Mouse (Mus musculus) intestine, embryonic 14.5 days (tissue): ENCODE results near the gene Rars2. TPM values are rescaled to one million over a fixed set of nuclear protein-coding genes. Genes with fewer than 3 reads are reported as not detected.
"Not testable (repeated sequence)": the region's sequence is repeated elsewhere in the genome, so short reads cannot be mapped to it uniquely, and the experiment has no call there.

Source experiments
- ATAC-seq: fragments of 200-750 bp; cut with Nextera tagmentation; replicated peaks from 2 replicates; pipeline ENCODE4 v1.8.0; 2017; ENCODE audit warnings: low read depth, moderate number of reproducible peaks, moderate TSS enrichment, moderate library complexity; ENCODE audit not compliant: low FRiP score, low TSS enrichment
- DNase-seq: peaks from one replicate; pipeline ENCODE4 v3.0.0-alpha.2; 2018; ENCODE audit warnings: low spot score
- H3K27ac ChIP-seq: fragments of 300-500 bp; sonication (generic); 2 replicates; pipeline ENCODE4 v1.5.1; 2014; ENCODE audit warnings: low read depth, mild to moderate bottlenecking, control low read depth
- H3K27me3 ChIP-seq: fragments of 300-500 bp; sonication (generic); replicated peaks from 2 replicates; pipeline ENCODE4 v1.6.1; 2014; ENCODE audit warnings: low read length, control low read depth; ENCODE audit not compliant: control insufficient read depth, insufficient read depth
- H3K36me3 ChIP-seq: fragments of 300-500 bp; sonication (generic); 2 replicates; pipeline ENCODE4 v1.6.1; 2014; ENCODE audit warnings: low read length, control low read depth; ENCODE audit not compliant: control insufficient read depth, insufficient read depth
- H3K4me1 ChIP-seq: fragments of 300-500 bp; sonication (generic); replicated peaks from 2 replicates; pipeline ENCODE4 v1.6.1; 2014; ENCODE audit warnings: low read length, control low read depth, mixed read lengths; ENCODE audit not compliant: control insufficient read depth, insufficient read depth
- H3K4me2 ChIP-seq: fragments of 300-500 bp; sonication (generic); 2 replicates; pipeline ENCODE4 v1.6.1; 2014; ENCODE audit warnings: low read length
- H3K4me3 ChIP-seq: fragments of 300-500 bp; sonication (generic); 2 replicates; pipeline ENCODE4 v1.5.1; 2014; ENCODE audit warnings: low read depth, low read length, control low read depth, mixed read lengths
- H3K9ac ChIP-seq: fragments of 300-500 bp; sonication (generic); 2 replicates; pipeline ENCODE4 v1.6.1; 2014; ENCODE audit warnings: mild to moderate bottlenecking, low read length
- H3K9me3 ChIP-seq: fragments of 300-500 bp; sonication (generic); 2 replicates; pipeline ENCODE4 v1.6.1; 2016; ENCODE audit warnings: low read length, control low read depth; ENCODE audit not compliant: control insufficient read depth
- WGBS: fragments of 180-500 bp; shearing (Covaris S2); extraction: QIAGEN DNeasy Blood & Tissue Kit; methylation state at CpG from one replicate; pipeline ENCODE4 v1.1.7; 2014; 5-methylcytosine and 5-hydroxymethylcytosine counted together
- polyA plus RNA-seq: library from polyadenylated mRNA; unstranded; fragments of >200 nt; fragmentation: Nextera tagmentation; extraction: Ambion mirVana; gene quantifications from 2 replicates; pipeline ENCODE4 v1.2.1, GENCODE M21; 2014

The Rars2 gene
- polyA plus RNA-seq, result 62.2 and 73.8 TPM in 2 replicates

DNA sequence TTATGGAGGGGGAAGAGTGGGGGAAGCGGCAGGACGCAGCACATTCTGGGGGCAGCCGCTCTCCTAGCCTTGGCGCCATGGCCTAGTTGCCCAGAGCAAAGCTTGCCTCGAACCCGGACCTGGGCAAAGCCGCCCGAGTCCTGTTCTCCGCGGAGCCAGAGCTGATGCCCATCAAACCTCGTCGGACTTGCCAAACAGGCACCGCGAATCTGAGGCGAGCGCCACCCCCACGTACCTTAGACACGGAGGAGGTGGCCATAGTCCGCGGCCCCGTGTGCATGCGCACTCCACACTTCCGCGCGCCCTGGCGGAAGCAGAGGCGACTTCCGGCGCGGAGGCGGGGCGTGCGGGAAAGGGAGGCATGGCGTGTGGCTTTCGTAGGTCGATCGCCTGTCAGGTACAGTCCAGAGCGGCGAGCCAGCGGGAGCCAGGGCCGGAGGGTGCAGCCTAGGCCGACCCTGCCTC is at the start of gene Rars2, which contains the start of gene Orc3:
Gene Rars2, plus strand, starts transcription at position 328 of the 465 bp plus-strand sequence.
Gene Orc3, minus strand, starts transcription at position 315 of the 465 bp plus-strand sequence.
- H3K4me1 ChIP-seq, result peaks cover 15% of the 10 kb centered on the region
- H3K27ac ChIP-seq, result peak within 1 kb of the TSS; percentile 69
- peak; percentile 94 for DNase-seq
- ATAC-seq, result peak; percentile 96
- H3K9ac ChIP-seq, result peak within 1 kb of the TSS; percentile 65
- H3K4me3 ChIP-seq, result peak within 1 kb of the TSS; percentile 78
- H3K27me3 ChIP-seq, result no peaks in the 10 kb centered on the region
- peak within 1 kb of the TSS; percentile 82 for H3K4me2 ChIP-seq
- H3K9me3 ChIP-seq, result no peaks in the 10 kb centered on the region
- WGBS, result under 1% methylated on average over 42 of the region's 42 CpGs
- peaks cover 9% of the 10 kb centered on the region; the same call in 1 of the 2 replicates for H3K36me3 ChIP-seq

DNA sequence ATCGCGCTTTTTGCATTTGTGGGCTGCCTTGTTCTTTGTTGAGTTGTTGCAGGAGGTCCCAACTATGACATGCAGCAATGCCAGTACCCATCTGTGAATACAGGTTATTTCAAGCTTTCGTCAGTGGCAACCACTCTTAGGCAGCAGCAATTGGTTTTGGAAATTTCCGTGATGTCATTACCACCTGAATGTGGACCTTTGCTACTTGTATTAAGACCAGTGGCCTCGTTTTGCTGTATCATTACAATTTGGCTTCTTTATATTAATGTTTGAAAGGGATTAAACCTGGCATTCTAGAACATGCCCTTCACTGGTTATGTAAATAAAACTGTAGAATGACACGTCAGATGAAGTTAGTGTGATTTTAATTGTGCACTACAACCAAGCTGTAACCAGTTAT is 48.5 kb upstream of the Rars2 start:
- 89% methylated on average over 6 of the region's 6 CpGs for WGBS
- no peak overlapping the region for H3K4me2 ChIP-seq
- no peaks in the 10 kb centered on the region for H3K27me3 ChIP-seq
- peaks cover 81% of the 10 kb centered on the region for H3K36me3 ChIP-seq
- no peak overlapping the region for H3K9ac ChIP-seq
- DNase-seq, result no peak
- no peaks in the 10 kb centered on the region for H3K4me1 ChIP-seq
- H3K9me3 ChIP-seq, result no peaks in the 10 kb centered on the region
- H3K4me3 ChIP-seq, result no peak overlapping the region
- no peak for ATAC-seq
- no peak overlapping the region for H3K27ac ChIP-seq

DNA sequence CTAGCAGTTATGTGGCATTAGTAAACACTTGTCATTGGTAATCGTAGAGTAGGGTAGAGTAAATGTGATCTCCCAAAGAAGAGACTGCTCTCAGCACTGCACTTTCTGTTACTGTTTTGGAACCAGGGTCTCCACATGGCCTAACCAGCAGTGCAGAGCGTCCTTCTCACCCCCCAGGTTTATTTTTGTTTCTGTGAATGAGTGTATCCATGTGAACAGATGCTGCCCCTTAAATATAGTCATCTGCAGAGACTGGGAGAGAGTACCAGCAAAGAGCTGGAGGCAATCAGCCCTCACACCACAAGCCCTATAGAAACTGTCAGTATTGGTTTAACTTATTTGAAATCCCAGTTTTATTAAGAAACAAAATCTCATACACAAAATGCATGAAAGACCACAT is 41.9 kb upstream of the Rars2 start:
- Histone ChIP-seq H3K27me3 (no peaks in the 10 kb centered on the region), H3K4me2 (no peak overlapping the region), H3K9me3 (no peaks in the 10 kb centered on the region), H3K27ac (no peak overlapping the region), H3K36me3 (peaks cover 95% of the 10 kb centered on the region), H3K9ac (no peak overlapping the region), H3K4me3 (no peak overlapping the region), H3K4me1 (no peaks in the 10 kb centered on the region)
- WGBS, result 68% methylated on average over 2 of the region's 2 CpGs
- DNase-seq (no peak), ATAC-seq (no peak)

DNA sequence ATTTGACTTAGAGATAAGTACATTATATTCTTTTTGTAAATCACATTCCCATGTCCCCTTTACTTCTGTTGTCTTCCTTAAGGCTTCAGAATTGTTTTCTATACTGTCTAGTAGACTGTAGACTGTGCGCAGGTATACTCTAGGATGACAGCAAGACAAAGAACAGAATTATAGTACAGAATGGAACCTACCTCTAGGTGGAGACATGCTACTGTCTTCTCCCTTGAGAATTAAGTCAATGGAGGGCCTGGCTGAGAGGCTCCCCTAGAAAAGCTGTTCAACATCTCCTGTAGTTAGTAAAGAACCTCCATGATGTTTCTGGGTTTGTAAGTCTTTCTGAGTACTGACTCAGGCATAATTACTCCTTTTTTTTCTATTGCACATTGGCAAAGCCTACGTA is 37.7 kb upstream of the Rars2 start:
- Histone ChIP-seq H3K27ac (no peak overlapping the region), H3K4me1 (no peaks in the 10 kb centered on the region), H3K4me3 (no peak overlapping the region), H3K36me3 (peaks cover 93% of the 10 kb centered on the region), H3K9me3 (no peaks in the 10 kb centered on the region), H3K4me2 (no peak overlapping the region), H3K27me3 (no peaks in the 10 kb centered on the region), H3K9ac (no peak overlapping the region)
- no peak for ATAC-seq
- WGBS, result 95% methylated on average over 2 of the region's 2 CpGs
- DNase-seq, result no peak

DNA sequence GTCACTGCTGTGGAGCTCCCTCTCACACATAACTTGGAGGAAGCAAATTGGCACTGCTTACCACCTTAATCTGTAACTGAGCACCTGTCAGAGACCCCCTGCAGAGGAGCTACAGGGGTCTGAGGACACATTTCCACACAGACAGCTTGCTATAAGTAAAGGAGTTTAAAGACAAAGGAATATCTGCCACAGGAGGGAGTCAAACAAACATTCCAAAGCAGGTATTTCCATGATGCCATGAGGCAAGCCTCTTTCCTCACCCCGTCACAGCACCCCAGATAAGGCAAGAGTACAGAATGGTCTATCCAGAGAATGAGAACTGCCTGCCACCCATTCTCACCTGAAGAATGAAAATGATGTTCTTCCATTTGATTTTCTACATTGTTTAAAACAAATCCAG is 35.5 kb upstream of the Rars2 start:
- 76% methylated on average over 1 of the region's 1 CpGs for WGBS

DNA sequence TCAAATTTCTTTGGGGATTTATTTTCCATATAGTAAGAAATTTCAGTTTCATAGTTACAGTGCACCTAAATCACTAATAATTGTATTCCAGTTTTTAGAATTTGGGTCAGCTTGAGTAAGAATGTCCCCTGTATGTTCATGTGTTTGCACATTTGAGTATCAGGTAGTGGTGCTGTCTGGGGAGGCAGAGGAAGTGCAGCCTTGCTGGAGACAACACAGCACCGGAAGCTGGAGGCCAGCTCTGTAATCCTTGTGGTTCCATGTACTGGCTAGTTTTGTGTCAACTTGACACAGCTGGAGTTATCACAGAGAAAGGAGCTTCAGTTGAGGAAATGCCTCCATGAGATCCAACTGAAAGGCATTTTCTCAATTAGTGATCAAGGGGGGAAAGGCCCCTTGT is 33.3 kb upstream of the Rars2 start:
- H3K9me3 ChIP-seq, H3K27me3 ChIP-seq, H3K4me3 ChIP-seq, DNase-seq, H3K27ac ChIP-seq, H3K4me2 ChIP-seq, ATAC-seq, H3K4me1 ChIP-seq, H3K9ac ChIP-seq: not testable (repeated sequence)
- peaks cover 88% of the 10 kb centered on the region for H3K36me3 ChIP-seq
- 88% methylated on average over 1 of the region's 1 CpGs for WGBS

More for the DNA sequence above, 35.5 kb upstream of the Rars2 start:
- H3K27me3 ChIP-seq, result no peaks in the 10 kb centered on the region
- no peak overlapping the region for H3K4me3 ChIP-seq
- no peak overlapping the region for H3K27ac ChIP-seq
- H3K36me3 ChIP-seq, result peaks cover 93% of the 10 kb centered on the region
- H3K9me3 ChIP-seq, result no peaks in the 10 kb centered on the region
- no peak for DNase-seq
- no peak overlapping the region for H3K9ac ChIP-seq
- H3K4me2 ChIP-seq, result no peak overlapping the region
- H3K4me1 ChIP-seq, result no peaks in the 10 kb centered on the region
- ATAC-seq, result no peak

DNA sequence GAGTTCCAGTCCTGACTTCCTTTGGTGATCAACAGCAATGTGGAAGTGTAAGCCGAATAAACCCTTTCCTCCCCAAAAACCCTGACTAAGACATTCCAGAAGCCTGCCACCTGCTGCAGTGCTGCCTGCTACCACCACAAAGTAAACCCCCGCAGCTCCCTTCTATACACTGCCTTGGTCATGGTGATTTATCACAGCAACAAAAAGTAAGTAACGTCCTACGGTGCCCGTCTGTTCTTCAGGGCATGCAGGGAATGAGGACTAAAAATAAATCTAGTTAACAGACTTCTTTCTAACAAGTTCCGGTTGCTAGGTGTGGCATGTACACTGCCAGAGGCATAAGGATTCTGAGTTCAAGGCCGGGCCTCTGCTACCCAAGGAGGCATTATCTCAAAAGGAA is 32.8 kb upstream of the Rars2 start:
- no peaks in the 10 kb centered on the region for H3K9me3 ChIP-seq
- WGBS, result 63% methylated on average over 7 of the region's 7 CpGs
- peaks cover 86% of the 10 kb centered on the region for H3K36me3 ChIP-seq
- ATAC-seq (no peak), DNase-seq (no peak)
- no peaks in the 10 kb centered on the region for H3K4me1 ChIP-seq
- H3K27ac ChIP-seq, result no peak overlapping the region
- no peak overlapping the region for H3K4me3 ChIP-seq
- H3K27me3 ChIP-seq, result no peaks in the 10 kb centered on the region
- H3K4me2 ChIP-seq, result no peak overlapping the region
- no peak overlapping the region for H3K9ac ChIP-seq

DNA sequence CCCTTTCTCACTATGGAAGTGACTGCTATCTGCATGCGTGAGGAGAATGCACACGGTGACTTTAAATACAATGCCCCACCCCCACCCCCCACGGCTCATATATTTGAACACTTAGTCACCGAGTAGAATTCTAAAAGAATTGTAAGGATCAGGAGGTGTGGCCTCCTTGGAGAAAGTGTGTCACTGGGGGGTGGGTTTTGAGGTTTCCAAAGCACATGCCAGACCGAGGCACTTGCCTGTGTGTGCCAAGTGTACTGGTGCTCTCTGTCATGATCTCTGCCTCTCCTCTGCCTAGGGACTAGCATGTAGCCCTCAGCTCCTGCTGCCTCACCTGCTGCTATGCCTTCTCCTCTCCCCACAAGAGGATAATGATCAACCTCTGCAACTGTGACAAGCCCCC is 32.3 kb upstream of the Rars2 start:
- DNase-seq, result no peak
- Histone ChIP-seq H3K36me3 (peaks cover 86% of the 10 kb centered on the region), H3K27ac (no peak overlapping the region), H3K4me3 (no peak overlapping the region), H3K4me1 (no peaks in the 10 kb centered on the region), H3K4me2 (no peak overlapping the region), H3K9me3 (no peaks in the 10 kb centered on the region), H3K27me3 (no peaks in the 10 kb centered on the region), H3K9ac (no peak overlapping the region)
- no peak for ATAC-seq
- WGBS, result 82% methylated on average over 5 of the region's 5 CpGs

DNA sequence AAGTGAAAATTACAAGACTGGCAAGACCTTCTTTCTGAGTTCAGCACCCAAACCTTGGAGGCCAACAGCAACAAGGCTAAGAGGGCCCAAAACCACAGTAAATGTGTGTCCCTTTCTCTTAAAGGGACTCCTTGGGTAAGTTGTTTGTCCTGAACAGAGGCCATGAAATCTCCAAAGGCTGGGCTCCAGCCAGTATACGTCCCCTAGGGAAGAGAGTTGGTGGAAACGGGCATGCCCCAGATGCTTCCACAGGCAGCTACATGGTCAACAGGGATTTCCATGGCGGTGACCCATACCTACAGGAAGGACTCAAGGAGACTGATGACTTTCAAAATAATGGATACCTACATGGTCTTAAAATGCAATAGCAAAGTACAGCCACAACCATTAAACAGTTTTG is 31.3 kb upstream of the Rars2 start:
- H3K27ac ChIP-seq, result no peak overlapping the region
- H3K9me3 ChIP-seq, result no peaks in the 10 kb centered on the region
- H3K4me3 ChIP-seq, result no peak overlapping the region
- DNase-seq, result no peak
- no peaks in the 10 kb centered on the region for H3K4me1 ChIP-seq
- no peak for ATAC-seq
- no peak overlapping the region for H3K4me2 ChIP-seq
- peaks cover 78% of the 10 kb centered on the region for H3K36me3 ChIP-seq
- 91% methylated on average over 3 of the region's 3 CpGs for WGBS
- H3K9ac ChIP-seq, result no peak overlapping the region
- H3K27me3 ChIP-seq, result no peaks in the 10 kb centered on the region
